8 mouse cellular contexts compared by ENCODE assay signal in genomic region chr3:96414126-96414950, GRCm38 (mm10). TPM values are rescaled to one million over a fixed set of nuclear protein-coding genes. Genes with fewer than 3 reads are reported as not detected.
DNase-seq lines count a peak whose midpoint lies in the region; ATAC-seq lines count a peak whose summit lies in the region.

No protein-coding gene starts in this region.

- 2% methylated on average over 52 of the region's 64 CpGs for WGBS in hindbrain, embryonic 11.5 days
- 3% methylated on average over 63 of the region's 64 CpGs for WGBS in macrophage (ENCODE audit: missing documents)

- peak overlapping the region; percentile 95 for H3K9ac ChIP-seq in hindbrain, embryonic 11.5 days (ENCODE audit: low read depth, low read length)

- DNase-seq in Muller cell, postnatal 12 days (ENCODE audit: inconsistent ontology term) = peak; percentile 83
- peak; percentile 34 for DNase-seq in cerebellum, adult 9-10 months
- DNase-seq in hindbrain, embryonic 11.5 days (ENCODE audit: low spot score) = peak; percentile 92
- DNase-seq in layer of hippocampus, postnatal 25 days (ENCODE audit: extremely low spot score in 1 of 2, low spot score in 1 of 2) = peak; percentile 63 to 80
- DNase-seq in retina, postnatal 7 days (ENCODE audit: low read depth, low spot score) = peak; percentile 53
- DNase-seq in urinary bladder, adult 2 months (ENCODE audit: low spot score) = peak; percentile 59

- H3K27ac ChIP-seq in hindbrain, embryonic 11.5 days (ENCODE audit: low read depth, low read length) = peak overlapping the region; percentile 94
- H3K27ac ChIP-seq in macrophage = no peak overlapping the region

- H3K27me3 ChIP-seq in hindbrain, embryonic 11.5 days (ENCODE audit: control insufficient read depth, insufficient read depth, low read length) = peaks cover 15% of the 10 kb centered on the region

- peak overlapping the region; percentile 69 for H3K4me3 ChIP-seq in hindbrain, embryonic 11.5 days (ENCODE audit: low read depth, low read length)
- peak overlapping the region; percentile 43 for H3K4me3 ChIP-seq in macrophage (ENCODE audit: inconsistent target)

- no peaks in the 10 kb centered on the region for H3K9me3 ChIP-seq in hindbrain, embryonic 11.5 days (ENCODE audit: control insufficient read depth, low read length)

- H3K36me3 ChIP-seq in hindbrain, embryonic 11.5 days (ENCODE audit: control insufficient read depth, insufficient read depth, low read length) = no peaks in the 10 kb centered on the region
- no peaks in the 10 kb centered on the region for H3K36me3 ChIP-seq in macrophage (ENCODE audit: inconsistent target)

- peak overlapping the region; percentile 91 for H3K4me2 ChIP-seq in hindbrain, embryonic 11.5 days (replicated peaks; ENCODE audit: low read depth, low read length)

- H3K79me2 ChIP-seq in macrophage (ENCODE audit: inconsistent target) = no peaks in the 10 kb centered on the region

- ATAC-seq in frontal cortex, adult (ENCODE audit: low TSS enrichment) = peak; percentile 41; the same call in 1 of the 2 replicates
- ATAC-seq in hindbrain, embryonic 11.5 days (ENCODE audit: low FRiP score) = peak; percentile 92

- no peaks in the 10 kb centered on the region for H3K4me1 ChIP-seq in hindbrain, embryonic 11.5 days (replicated peaks; ENCODE audit: control insufficient read depth, insufficient read depth, low read length)

RNA-seq across cellular contexts. Expression of gene BC107364, which starts 37.8 kb away (rescaled TPM):
- not detected in 2 replicates for polyA plus RNA-seq in hindbrain, embryonic 11.5 days (2014; fragmentation: Nextera tagmentation; extraction: Ambion mirVana)
- not detected for total RNA-seq in layer of hippocampus, postnatal 25 days (2021)
- not detected for total RNA-seq in macrophage (2018; cell fraction: chromatin; rRNA removed)
- not detected for total RNA-seq in macrophage (2018; cell fraction: cytosol; rRNA removed)
- not detected for total RNA-seq in macrophage (2018; cell fraction: nucleus; rRNA removed)
- not detected in 3 replicates for polyA plus RNA-seq in macrophage (2018)
- polyA plus RNA-seq in urinary bladder, adult 2 months (2012; rRNA removed) = 0.15 and 0.29 TPM in 2 replicates

Comparison
In these comparisons a context has a peak if more than half of its experiments do, and no peak if none do; other contexts are left out.
1. DNase-seq: peak in every context shown above with its lines; median percentile 92 in hindbrain, embryonic 11.5 days; 83 in Muller cell, postnatal 12 days; 72 in layer of hippocampus, postnatal 25 days; 59 in urinary bladder, adult 2 months; 53 in retina, postnatal 7 days; 34 in cerebellum, adult 9-10 months.